Mouse (Mus musculus) small intestine, adult 2 months (tissue): Measurements from ENCODE around the gene Nars2.
"Not testable (repeated sequence)": the region's sequence is repeated elsewhere in the genome, so short reads cannot be mapped to it uniquely, and the experiment has no call there.

ENCODE experiments used
- CTCF ChIP-seq: fragments of 200-500 bp; IDR thresholded peaks from 2 replicates; pipeline ENCODE4 v1.5.1; 2012; ENCODE audit warnings: low read depth, mild to moderate bottlenecking, control low read depth, inconsistent platforms, low read length, moderate library complexity, mixed read lengths; ENCODE audit not compliant: insufficient replicate concordance, insufficient read length; ENCODE audit errors: extremely low read depth
- POLR2A ChIP-seq: fragments of 200-500 bp; IDR thresholded peaks from 2 replicates; pipeline ENCODE4 v1.6.1; 2012; ENCODE audit warnings: low read depth, mild to moderate bottlenecking, control low read depth, inconsistent platforms, low read length, moderate library complexity

DNA sequence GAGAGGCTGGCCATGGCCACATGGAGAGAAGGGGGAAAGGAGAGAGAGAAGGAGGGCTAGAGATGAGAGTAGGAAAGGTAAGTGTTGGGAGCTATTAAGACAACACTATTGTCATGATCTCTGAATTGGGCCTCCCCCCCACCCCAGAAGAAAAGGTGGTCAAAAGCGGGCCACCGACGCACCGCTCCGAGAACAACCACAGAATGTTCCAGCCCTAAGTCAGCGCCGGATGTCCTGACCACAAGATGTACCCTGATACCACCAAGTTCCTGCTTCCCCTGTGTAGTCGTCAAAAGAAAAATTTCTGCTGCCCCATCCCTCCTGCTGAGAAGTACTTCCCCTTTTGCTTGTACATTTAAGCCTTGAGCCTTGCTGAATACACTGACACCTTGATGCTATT is 4.8 kb upstream of the Nars2 start:
- not testable (repeated sequence) for TF ChIP-seq CTCF, POLR2A
